Mouse (Mus musculus): ENCODE results near the gene Zbtb2. TPM values are rescaled to one million over a fixed set of nuclear protein-coding genes. Genes with fewer than 3 reads are reported as not detected.

Gene Zbtb2
- polyA plus RNA-seq, 1 experiment from 2014 or later: 15.7 TPM

GRCm38 (mm10) chr10:4376931-4377330 lies 11.0 kb downstream of the Zbtb2 start:
- Histone ChIP-seq H3K9ac (no peak overlapping the region), H3K9me3 (no peaks in the 10 kb centered on the region), H3K4me3 (no peak overlapping the region), H3K27me3 (no peaks in the 10 kb centered on the region), H3K4me1 (replicated peaks) (no peaks in the 10 kb centered on the region), H3K36me3 (peaks cover 12% of the 10 kb centered on the region), H3K27ac (no peak overlapping the region), H3K4me2 (no peak overlapping the region)
- 91% methylated on average over 7 of the region's 7 CpGs for WGBS
- ATAC-seq (ENCODE audit: low FRiP score): no peak

DNA sequence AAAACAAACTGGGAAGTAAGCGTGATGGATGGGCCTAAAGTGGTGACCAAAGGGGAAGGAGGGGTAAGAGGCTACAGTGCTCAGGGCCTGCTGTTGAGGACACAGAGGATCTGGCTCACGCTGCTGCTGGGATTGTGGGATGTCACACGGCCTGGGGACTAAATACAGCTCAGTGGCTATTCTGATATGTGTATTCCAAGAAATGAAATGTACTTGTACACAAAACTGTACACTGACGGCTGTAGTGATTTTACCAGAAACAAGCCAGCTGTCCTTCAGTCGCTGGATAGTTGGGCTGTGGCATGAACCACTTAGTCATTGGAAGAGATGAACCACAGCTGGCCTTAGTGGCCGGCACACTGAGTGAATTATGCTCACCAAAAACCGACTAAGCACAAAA lies 11.4 kb downstream of the Zbtb2 start:
- no peaks in the 10 kb centered on the region for H3K27me3 ChIP-seq
- WGBS: 80% methylated on average over 7 of the region's 7 CpGs
- H3K27ac ChIP-seq: no peak overlapping the region
- no peak for ATAC-seq (ENCODE audit: low FRiP score)
- H3K4me1 ChIP-seq (replicated peaks): no peaks in the 10 kb centered on the region
- H3K9me3 ChIP-seq: no peaks in the 10 kb centered on the region
- peaks cover 12% of the 10 kb centered on the region for H3K36me3 ChIP-seq
- H3K4me2 ChIP-seq: no peak overlapping the region
- H3K4me3 ChIP-seq: no peak overlapping the region
- no peak overlapping the region for H3K9ac ChIP-seq

DNA sequence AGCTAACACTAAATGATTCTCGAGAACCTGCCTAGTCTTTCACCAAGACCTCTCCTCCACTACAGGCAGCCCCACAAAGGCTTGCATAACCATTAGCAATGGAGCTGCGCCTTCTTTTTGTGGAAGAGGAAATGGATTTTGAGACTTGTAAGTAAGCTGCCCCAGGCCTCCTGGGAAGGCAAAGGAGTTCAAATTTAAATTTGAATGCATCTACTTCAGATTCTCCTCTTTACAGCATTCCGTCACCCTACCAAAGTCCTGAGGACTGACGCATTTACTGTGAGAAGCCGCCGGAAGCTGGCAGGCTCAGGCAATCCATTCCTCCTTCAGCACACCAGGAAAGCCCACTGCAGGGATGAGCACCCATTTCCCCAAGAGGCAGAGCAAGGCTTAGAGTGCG lies 12.6 kb downstream of the Zbtb2 start:
- no peak overlapping the region for H3K27ac ChIP-seq
- no peak for ATAC-seq (ENCODE audit: low FRiP score)

DNA sequence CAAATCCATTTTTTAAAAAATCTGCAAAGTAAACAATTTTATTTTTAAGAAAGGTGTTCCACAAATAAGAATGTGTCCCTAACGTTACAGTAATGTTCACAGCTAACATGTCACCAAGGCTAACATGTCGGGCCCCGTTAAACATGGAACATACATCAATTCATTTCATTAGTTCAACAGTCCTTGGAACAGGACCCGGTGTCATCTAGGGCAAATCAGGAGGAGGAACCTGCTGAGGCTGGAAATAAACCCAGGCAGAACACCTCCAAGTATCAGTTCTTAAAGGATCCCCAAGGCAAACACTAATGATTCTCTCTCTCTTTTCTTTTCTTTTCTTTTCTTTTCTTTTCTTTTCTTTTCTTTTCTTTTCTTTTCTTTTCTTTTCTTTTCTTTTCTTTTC lies 13.2 kb downstream of the Zbtb2 start:
- no peaks in the 10 kb centered on the region for H3K9me3 ChIP-seq
- peaks cover 25% of the 10 kb centered on the region for H3K36me3 ChIP-seq
- H3K4me1 ChIP-seq (replicated peaks): no peaks in the 10 kb centered on the region
- H3K9ac ChIP-seq: no peak overlapping the region
- WGBS: 86% methylated on average over 4 of the region's 4 CpGs
- no peaks in the 10 kb centered on the region for H3K27me3 ChIP-seq
- ATAC-seq (ENCODE audit: low FRiP score): no peak
- no peak overlapping the region for H3K27ac ChIP-seq
- no peak overlapping the region for H3K4me3 ChIP-seq
- no peak overlapping the region for H3K4me2 ChIP-seq

More for the DNA sequence above, 12.6 kb downstream of the Zbtb2 start:
- Histone ChIP-seq H3K36me3 (peaks cover 20% of the 10 kb centered on the region), H3K4me2 (no peak overlapping the region), H3K27me3 (no peaks in the 10 kb centered on the region), H3K4me1 (replicated peaks) (no peaks in the 10 kb centered on the region), H3K4me3 (no peak overlapping the region), H3K9ac (no peak overlapping the region), H3K9me3 (no peaks in the 10 kb centered on the region)
- 31% methylated on average over 7 of the region's 7 CpGs for WGBS

- Histone ChIP-seq H3K27me3 (no peaks in the 10 kb centered on the region), H3K4me3 (no peak overlapping the region), H3K9ac (no peak overlapping the region), H3K27ac (no peak overlapping the region), H3K4me1 (replicated peaks) (no peaks in the 10 kb centered on the region), H3K36me3 (peaks cover 30% of the 10 kb centered on the region), H3K9me3 (no peaks in the 10 kb centered on the region), H3K4me2 (no peak overlapping the region)
- no peak for ATAC-seq (ENCODE audit: low FRiP score)
- WGBS: 94% methylated on average over 7 of the region's 7 CpGs
Observed at GRCm38 (mm10) chr10:4374239-4374638, 13.7 kb downstream of the Zbtb2 start.

DNA sequence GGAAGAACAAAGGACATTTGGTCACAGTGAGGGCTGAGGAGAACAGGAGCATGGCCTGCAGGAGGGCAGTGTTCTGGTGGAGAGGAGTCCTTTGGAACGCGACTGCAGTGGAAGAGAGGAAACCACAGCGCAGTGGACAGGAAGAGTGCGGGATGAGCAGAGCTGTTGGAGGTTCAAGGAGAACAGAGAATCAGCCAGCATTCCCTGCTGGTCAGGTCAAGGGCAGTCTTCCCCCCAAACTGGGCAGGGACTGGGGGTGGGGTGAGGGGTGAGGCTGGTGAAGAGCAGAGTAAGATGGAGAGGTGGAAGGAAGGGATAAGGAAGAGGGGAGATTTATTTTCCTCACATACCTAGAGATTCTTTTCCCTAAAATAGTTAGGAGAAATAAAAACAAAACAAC lies 14.3 kb downstream of the Zbtb2 start:
- 69% methylated on average over 4 of the region's 4 CpGs for WGBS
- H3K27ac ChIP-seq: no peak overlapping the region
- H3K9ac ChIP-seq: no peak overlapping the region
- H3K9me3 ChIP-seq: no peaks in the 10 kb centered on the region
- no peaks in the 10 kb centered on the region for H3K27me3 ChIP-seq
- no peaks in the 10 kb centered on the region for H3K4me1 ChIP-seq (replicated peaks)
- no peak for ATAC-seq (ENCODE audit: low FRiP score)
- no peak overlapping the region for H3K4me3 ChIP-seq
- no peak overlapping the region for H3K4me2 ChIP-seq
- H3K36me3 ChIP-seq: peaks cover 37% of the 10 kb centered on the region

DNA sequence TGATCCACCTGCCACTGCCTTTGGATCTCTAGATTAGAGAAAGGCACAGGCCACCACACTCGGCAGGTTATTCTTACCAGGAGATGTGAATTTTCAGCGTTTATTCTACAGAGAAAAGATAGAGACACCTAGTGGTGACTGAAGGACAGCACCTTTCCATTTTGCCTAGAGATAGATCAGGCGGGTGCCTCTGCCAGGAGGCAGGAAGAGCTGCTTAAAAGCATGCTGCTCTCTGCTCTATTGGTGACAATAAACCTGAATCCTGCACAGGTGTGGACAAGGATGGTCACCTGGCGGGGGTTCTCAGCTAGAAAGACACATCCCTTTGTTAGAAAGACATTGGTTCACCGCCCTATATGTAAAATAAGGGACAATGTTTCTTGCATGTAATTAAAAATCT lies 15.9 kb downstream of the Zbtb2 start:
- no peak overlapping the region for H3K4me2 ChIP-seq

GRCm38 (mm10) chr10:4370105-4370504 lies 17.8 kb downstream of the Zbtb2 start:
- H3K36me3 ChIP-seq: peaks cover 59% of the 10 kb centered on the region

More for the DNA sequence above, 15.9 kb downstream of the Zbtb2 start:
- no peak overlapping the region for H3K27ac ChIP-seq
- peak; percentile 44 for ATAC-seq (ENCODE audit: low FRiP score)
- H3K9ac ChIP-seq: no peak overlapping the region
- no peak overlapping the region for H3K4me3 ChIP-seq
- 61% methylated on average over 5 of the region's 5 CpGs for WGBS
- H3K9me3 ChIP-seq: no peaks in the 10 kb centered on the region
- H3K27me3 ChIP-seq: no peaks in the 10 kb centered on the region
- H3K4me1 ChIP-seq (replicated peaks): no peaks in the 10 kb centered on the region
- H3K36me3 ChIP-seq: peaks cover 53% of the 10 kb centered on the region

GRCm38 (mm10) chr10:4364618-4365017 lies 23.3 kb downstream of the Zbtb2 start:
- no peak for ATAC-seq (ENCODE audit: low FRiP score)
- Histone ChIP-seq H3K9me3 (0 out of 2 replicates have a peak, but pooled peaks cover 5% of the 10 kb centered on the region), H3K9ac (no peak overlapping the region), H3K27me3 (no peaks in the 10 kb centered on the region), H3K4me1 (replicated peaks) (no peaks in the 10 kb centered on the region), H3K4me3 (no peak overlapping the region), H3K4me2 (no peak overlapping the region), H3K36me3 (peaks cover 32% of the 10 kb centered on the region), H3K27ac (no peak overlapping the region)
- WGBS: 95% methylated on average over 3 of the region's 3 CpGs

More at GRCm38 (mm10) chr10:4370105-4370504, 17.8 kb downstream of the Zbtb2 start:
- Histone ChIP-seq H3K4me3 (no peak overlapping the region), H3K4me2 (no peak overlapping the region), H3K9me3 (no peaks in the 10 kb centered on the region), H3K9ac (no peak overlapping the region), H3K27ac (no peak overlapping the region), H3K27me3 (no peaks in the 10 kb centered on the region), H3K4me1 (replicated peaks) (no peaks in the 10 kb centered on the region)
- 93% methylated on average over 11 of the region's 11 CpGs for WGBS
- ATAC-seq (ENCODE audit: low FRiP score): no peak

DNA sequence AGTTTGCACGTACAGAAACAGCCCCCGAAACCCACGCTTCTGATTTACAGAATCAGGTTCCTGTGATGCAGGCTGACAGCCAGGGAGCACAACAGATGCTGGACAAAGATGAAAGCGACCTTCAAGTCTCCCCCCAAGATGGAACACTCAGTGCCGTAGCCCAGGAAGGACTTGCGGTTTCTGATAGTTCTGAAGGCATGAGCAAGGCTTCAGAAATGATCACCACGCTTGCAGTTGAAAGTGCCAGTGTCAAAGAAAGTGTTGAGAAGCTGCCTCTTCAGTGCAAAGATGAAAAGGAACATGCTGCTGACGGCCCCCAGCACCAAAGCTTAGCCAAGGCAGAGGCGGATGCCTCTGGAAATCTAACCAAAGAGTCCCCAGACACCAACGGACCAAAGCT lies 30.5 kb downstream of the Zbtb2 start:
- Histone ChIP-seq H3K27me3 (no peaks in the 10 kb centered on the region), H3K36me3 (peaks cover 47% of the 10 kb centered on the region), H3K9me3 (0 out of 2 replicates have a peak, but pooled peaks cover under 1% of the 10 kb centered on the region), H3K4me1 (replicated peaks) (no peaks in the 10 kb centered on the region), H3K27ac (no peak overlapping the region), H3K4me3 (no peak overlapping the region), H3K9ac (no peak overlapping the region), H3K4me2 (no peak overlapping the region)
- 92% methylated on average over 10 of the region's 10 CpGs for WGBS
- ATAC-seq (ENCODE audit: low FRiP score): no peak

DNA sequence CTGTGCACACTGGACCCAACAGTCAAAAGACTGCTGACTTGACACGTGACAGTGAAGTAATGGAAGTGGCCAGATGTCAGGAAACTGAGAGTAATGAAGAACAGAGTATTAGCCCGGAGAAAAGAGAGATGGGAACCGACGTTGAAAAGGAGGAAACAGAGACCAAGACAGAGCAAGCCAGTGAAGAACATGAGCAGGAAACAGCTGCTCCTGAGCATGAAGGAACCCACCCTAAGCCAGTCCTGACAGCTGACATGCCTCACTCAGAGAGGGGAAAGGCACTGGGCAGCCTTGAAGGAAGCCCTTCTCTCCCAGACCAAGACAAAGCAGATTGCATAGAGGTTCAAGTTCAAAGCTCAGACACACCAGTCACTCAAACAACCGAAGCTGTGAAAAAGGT lies 31.3 kb downstream of the Zbtb2 start:
- WGBS: 84% methylated on average over 5 of the region's 5 CpGs
- H3K9me3 ChIP-seq: no peaks in the 10 kb centered on the region
- no peak overlapping the region for H3K4me2 ChIP-seq
- no peak for ATAC-seq (ENCODE audit: low FRiP score)
- no peak overlapping the region for H3K4me3 ChIP-seq
- no peak overlapping the region for H3K9ac ChIP-seq
- H3K4me1 ChIP-seq (replicated peaks): no peaks in the 10 kb centered on the region
- no peaks in the 10 kb centered on the region for H3K27me3 ChIP-seq
- H3K27ac ChIP-seq: no peak overlapping the region
- peaks cover 47% of the 10 kb centered on the region for H3K36me3 ChIP-seq

GRCm38 (mm10) chr10:4355882-4356451 lies 31.9 kb downstream of the Zbtb2 start:
- Histone ChIP-seq H3K4me3 (no peak overlapping the region), H3K4me2 (no peak overlapping the region), H3K9ac (no peak overlapping the region), H3K27ac (no peak overlapping the region), H3K4me1 (replicated peaks) (no peaks in the 10 kb centered on the region), H3K36me3 (peaks cover 47% of the 10 kb centered on the region), H3K27me3 (no peaks in the 10 kb centered on the region), H3K9me3 (no peaks in the 10 kb centered on the region)
- 91% methylated on average over 19 of the region's 19 CpGs for WGBS
- ATAC-seq (ENCODE audit: low FRiP score): no peak

DNA sequence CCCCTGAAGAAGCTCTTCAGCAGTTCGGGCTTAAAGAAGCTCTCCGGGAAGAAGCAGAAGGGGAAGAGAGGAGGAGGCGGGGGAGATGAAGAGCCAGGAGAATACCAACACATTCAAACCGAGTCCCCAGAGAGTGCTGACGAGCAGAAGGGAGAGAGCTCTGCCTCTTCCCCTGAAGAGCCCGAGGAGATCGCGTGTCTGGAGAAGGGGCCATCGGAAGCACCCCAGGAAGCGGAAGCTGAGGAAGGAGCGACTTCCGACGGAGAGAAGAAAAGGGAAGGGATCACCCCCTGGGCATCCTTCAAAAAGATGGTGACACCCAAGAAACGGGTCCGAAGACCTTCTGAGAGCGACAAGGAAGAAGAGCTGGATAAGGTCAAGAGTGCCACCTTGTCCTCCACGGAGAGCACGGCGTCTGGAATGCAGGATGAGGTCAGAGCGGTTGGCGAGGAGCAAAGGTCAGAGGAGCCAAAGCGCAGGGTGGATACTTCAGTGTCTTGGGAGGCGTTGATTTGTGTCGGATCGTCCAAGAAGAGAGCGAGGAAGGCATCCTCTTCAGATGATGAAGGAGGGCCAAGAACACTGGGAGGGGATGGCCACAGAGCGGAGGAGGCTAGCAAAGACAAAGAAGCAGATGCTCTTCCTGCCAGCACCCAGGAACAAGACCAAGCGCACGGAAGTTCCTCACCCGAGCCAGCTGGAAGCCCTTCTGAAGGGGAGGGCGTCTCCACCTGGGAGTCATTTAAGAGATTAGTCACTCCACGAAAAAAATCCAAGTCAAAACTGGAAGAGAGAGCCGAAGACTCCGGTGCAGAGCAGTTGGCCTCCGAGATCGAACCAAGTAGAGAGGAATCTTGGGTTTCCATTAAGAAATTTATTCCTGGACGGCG lies 33.3 kb downstream of the Zbtb2 start:
- ATAC-seq (ENCODE audit: low FRiP score): no peak
- H3K4me1 ChIP-seq (replicated peaks): no peaks in the 10 kb centered on the region
- H3K36me3 ChIP-seq: peaks cover 47% of the 10 kb centered on the region
- no peak overlapping the region for H3K4me2 ChIP-seq
- no peaks in the 10 kb centered on the region for H3K27me3 ChIP-seq
- H3K4me3 ChIP-seq: no peak overlapping the region
- 91% methylated on average over 38 of the region's 38 CpGs for WGBS
- H3K9ac ChIP-seq: no peak overlapping the region
- no peaks in the 10 kb centered on the region for H3K9me3 ChIP-seq
- no peak overlapping the region for H3K27ac ChIP-seq
